Mouse (Mus musculus): ENCODE results near the gene Gm17364.
A peak's percentile ranks its signal among the peaks of the same experiment; 100 is the strongest.
"Not testable (repeated sequence)": the region's sequence is repeated elsewhere in the genome, so short reads cannot be mapped to it uniquely, and the experiment has no call there.

Gene Gm17364

DNA sequence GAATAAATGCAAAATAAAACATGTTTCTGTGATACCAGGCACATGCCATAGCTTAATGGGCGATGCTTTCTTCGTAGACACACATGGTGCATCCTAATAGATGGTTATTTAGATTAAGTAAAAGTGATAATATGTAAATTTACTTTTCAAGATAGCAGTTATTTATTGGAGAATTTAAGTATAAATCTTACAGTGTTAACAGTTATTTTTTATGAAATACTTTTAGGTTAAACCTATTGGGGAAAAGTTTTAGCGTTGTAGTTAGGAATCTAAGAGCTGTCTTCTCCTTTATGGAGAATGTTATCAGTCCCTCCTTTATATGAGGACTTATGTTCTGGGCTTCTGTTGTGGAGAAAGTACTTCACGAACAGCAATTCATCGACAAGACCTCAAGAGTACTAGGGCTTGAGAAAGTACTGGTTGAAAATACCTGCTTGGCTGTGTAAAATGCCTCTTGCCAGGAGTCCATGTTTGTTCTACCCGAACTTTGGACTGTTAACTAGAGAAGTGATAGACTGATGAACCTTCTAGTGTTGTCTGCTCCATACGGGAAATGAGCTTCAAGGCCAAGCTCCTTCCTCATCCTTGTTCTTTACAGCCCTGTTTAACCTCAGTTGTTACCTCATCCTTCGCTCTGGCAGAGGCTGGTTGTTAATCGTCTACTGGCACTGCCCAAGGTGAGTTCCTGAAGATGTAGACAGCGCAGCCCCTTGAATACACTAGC lies at the start of gene Gm17364:
TSS of gene Gm17364 (minus strand) at position 51 of the 724 bp plus-strand sequence.
- DNase-seq (ENCODE audit: inconsistent ontology term), result no peak

DNA sequence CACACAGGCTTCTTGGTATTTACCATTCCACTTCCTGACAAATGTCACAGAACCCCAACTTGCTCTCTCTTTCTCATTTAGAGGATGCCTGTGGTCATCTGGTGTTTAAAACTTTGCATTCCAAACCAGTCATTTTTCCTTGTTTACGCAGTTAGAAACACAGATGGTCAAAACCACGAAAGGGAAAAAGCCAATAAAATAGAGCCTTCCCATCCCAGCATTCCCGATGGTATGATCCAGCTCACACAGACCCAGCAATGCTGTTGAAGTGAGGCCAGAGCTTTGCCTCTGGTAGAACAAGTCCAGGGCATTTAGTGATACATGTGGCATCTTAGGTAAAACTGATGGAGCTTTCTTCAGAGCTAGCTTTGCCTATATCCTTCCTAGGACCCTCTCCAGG lies 47.7 kb upstream of the Gm17364 start:
- DNase-seq (ENCODE audit: inconsistent ontology term), result peak; percentile 96

DNA sequence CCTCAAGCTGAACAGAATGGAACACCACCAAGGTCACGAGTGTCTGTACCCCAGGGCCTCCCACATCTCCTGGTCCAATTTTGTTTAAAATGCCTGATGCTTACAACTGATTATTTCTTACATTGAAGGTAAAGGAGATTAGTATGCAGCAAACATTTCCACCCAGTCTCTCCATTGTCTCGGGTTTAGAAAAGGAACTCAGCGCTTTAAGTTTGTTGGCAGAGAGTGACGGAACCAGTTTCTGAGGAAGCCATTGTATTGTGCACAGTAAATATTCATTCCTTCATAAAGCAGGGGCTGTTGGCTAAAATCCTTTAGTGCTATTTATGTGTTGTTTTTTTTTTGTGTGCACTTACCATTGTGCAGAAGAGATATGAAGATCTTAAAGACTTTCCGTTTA lies 47.0 kb upstream of the Gm17364 start:
- DNase-seq (ENCODE audit: inconsistent ontology term), result no peak

DNA sequence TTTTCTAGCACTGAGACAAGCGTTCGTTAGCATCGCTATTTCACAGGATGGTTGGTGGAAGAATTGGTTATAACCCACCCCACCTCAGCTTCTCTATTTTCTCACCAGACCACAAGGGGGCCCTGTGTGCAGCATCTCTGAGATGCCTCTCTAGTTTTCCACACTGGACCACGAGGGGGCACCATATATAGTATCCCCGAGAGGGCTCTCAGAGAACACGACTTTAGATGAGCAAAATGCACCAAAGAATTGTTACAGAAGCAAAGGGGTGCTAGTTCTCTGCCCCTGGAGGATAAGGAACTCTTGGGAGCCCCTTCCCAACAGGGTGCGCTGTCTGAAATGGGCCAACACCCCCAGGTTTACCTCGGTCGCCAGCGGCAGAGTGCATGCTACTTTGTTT lies 28.9 kb upstream of the Gm17364 start:
- peak; percentile 47 for DNase-seq (ENCODE audit: inconsistent ontology term)

DNA sequence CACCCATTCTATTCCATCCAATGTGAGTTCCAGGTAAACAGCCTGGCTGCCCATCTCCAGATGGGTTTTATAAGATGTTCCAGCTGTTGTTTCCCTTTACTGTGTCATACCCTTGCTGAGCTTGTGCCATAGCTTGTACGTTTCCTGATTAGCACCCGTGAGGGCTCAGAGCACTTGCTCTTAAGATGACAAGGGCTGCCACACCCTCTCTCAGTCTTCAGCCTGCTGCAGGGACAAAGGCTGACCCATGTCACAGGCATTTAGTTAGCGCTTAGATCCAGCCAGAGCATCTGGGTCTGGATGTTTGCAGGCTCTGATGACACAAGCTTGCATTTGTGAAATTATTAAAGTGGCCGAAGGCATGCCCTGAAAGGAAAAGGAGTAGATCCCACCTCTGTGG lies 26.3 kb upstream of the Gm17364 start:
- DNase-seq (ENCODE audit: inconsistent ontology term), result no peak

DNA sequence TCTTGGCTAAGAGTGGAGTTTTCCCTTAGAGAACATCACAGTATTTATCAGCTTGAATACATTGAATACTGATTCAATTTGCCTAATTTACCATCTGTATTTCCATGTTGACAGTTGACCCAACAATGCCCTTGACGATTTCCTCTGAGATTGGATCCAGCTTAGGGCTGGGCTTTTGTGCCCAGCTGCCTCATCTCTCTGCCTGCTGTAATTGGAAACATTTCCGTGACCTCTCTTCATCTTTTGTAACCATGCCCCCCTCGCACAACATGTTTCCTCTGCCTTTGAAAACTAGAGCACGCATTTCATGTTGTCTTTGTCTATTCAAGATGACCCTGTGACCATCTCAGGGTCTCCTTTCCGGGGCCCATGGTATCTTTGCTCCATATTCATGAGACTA lies 25.2 kb upstream of the Gm17364 start:
- DNase-seq (ENCODE audit: inconsistent ontology term), result no peak

DNA sequence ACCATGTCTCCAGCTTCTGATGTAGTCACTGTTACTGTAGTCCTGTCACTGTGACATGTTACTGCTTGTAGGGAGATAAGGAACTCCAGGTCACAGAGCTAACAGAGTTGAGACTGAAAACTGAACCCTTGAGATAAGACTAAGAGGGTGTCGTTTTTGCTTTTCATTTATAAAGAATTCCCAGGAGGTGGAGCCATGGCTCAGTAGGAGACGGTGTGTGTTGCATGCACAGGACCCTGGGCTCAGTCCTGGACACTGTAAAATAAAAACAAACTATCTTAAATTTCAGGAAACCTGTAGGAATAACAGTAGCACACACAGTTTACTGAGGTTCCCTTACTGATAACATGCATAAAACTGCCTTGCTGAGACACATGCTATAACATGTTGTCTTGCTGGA lies 24.8 kb upstream of the Gm17364 start:
- DNase-seq (ENCODE audit: inconsistent ontology term), result no peak

DNA sequence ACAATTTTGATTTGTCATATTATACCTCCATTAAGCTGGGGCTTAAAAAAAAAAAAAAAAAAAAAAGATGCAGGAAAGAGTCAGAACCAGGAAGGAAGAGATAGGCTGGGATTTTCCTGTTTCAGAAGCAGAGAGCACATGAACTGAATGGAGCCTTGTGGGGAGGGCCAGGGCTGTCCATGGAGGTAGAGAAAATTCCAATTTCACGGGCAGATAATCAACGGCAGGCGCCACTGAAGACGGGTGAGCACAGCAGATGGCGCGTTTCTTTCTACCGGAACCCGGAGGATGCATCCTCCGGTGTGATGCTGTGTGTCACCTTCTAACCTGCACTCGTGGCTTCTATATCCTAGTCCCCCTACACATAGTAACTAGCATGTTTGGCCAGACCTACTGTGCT lies 22.6 kb upstream of the Gm17364 start:
- DNase-seq (ENCODE audit: inconsistent ontology term), result no peak

DNA sequence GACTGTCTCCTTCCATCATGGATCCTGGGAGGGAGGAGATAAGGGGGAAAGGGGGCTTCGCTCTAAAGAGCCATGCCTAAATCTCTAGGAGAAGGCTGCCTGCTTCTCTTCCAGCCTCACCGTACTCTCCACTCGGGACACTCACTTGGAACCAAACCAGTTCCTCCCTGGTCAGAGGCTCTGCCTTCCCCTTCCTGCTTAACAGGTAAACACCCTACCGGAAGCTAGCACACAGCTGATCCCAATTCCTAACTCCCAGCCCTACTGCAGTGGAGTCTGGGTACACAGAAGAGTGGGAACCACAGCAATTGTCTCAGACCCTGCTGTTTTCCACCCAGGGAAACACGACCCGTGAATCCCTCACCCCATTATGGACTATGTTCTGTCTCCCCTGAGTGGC lies 22.1 kb upstream of the Gm17364 start:
- DNase-seq (ENCODE audit: inconsistent ontology term), result no peak

DNA sequence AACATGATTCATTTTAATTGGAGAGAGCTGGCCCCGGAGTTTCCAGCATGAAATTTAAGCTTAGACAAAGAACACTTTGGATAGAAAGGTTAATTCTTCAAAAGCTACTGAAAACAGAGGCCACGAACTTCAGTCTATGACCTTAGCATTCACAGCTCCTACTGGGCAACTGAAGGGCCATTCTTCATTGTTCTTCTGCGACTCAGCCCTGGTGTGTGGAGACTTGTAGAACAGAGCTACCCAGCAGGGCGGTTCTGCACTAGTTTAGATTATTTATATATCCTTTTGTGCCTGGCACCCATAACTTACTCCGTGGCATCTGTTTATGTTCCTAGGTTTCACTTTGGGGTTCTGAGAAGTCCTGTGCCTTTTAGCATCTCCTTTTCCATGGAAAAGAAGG lies 19.8 kb upstream of the Gm17364 start:
- DNase-seq (ENCODE audit: inconsistent ontology term), result no peak

DNA sequence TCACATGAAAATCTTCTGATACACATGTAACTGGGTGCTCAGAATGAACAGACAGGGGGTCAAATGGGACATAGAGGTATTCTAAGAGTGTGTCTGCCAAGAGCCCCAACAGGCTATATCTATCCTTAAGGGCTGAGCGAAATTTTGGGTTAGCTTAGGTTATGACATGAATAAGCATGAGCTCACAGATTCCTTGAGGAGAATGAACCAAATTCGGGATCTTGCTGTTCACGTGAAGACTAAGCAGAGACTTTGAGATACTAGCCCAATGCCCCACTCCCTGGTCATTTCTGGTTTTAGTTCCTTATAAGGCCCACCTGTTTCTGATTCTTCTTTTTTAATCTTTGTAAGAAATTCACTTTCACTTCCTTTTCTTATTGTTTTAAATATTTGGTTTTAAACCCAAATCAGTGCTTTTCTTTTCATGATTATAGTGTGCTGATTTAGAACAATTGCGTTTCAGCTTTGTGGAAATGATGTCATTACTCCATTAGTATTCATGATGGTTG lies 17.7 kb upstream of the Gm17364 start:
- DNase-seq (ENCODE audit: inconsistent ontology term), result no peak

DNA sequence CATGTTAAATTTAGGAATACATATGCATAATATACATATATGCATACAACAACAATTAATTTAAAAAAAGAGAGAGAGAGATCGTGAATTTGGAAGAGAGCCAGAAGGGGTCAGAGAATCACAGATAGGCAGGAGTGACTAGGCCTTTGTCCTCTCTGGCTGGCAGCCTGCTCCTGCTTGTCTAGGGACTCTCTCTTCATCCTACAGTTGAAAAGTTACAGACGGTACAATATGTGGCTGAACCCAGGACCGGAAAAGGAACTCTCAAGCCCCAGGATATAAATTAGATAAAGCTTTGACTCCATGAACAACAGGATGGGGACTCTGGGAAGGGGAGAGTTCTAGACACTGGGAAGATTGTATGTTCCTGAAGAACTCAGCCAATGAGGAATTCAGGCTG lies 12.5 kb upstream of the Gm17364 start:
- no peak for DNase-seq (ENCODE audit: inconsistent ontology term)

DNA sequence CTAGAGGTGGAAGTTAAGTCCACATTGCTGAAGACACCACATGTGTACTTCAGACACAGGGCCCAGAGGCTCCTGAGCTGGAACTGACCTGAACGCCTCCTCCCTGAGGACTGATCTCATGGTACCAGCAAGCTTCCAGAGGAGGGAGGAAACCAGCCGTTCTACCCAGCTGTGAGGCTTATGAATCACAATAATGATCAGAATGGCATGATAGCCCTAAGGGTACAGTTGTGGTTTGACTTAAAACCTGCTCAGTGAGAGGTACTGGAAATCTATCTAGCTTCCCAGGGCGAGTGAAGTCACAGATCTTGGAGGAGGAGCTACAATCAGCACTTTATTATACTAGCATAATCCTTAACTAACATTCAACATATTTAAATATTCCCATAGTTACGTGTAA lies 11.7 kb upstream of the Gm17364 start:
- no peak for DNase-seq (ENCODE audit: inconsistent ontology term)

DNA sequence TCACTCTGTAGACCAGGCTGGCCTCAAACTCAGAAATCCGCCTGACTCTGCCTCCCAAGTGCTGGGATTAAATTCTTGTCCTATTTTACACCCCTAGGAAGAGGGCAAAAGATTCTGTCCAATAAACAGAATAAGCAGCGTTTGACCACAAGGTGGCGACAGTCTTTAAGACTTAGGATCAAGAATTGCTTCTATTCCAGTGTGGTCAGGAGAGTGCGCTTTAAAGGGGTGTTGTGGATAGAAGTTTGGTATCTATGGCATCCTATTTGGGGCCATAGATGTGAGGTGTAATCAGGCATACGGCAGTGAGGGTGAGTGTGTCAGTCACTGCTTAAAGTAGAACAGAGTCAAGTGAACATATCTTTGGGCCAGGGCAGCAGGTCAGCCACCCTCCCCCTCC lies 9.5 kb upstream of the Gm17364 start:
- peak; percentile 62 for DNase-seq (ENCODE audit: inconsistent ontology term)

DNA sequence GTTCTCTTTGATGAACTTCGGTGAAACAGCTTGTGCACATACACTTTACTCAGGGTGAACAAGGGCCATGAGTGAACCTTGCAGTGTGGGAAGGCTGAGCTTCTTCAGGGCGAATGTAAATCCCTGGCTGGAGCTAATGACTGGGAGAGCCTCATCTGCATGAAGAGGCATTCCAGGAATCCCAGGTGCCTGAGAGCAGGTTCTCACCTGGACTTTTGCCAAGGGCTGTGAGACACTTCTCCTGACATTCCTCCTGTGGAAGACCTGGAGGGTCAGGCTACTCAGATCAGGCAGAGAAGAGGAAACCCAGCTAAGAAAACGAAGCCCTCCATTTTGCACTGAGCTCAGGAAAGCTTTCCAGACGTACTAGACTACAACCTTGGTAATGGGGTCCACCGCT lies 6.9 kb upstream of the Gm17364 start:
- no peak for DNase-seq (ENCODE audit: inconsistent ontology term)

DNA sequence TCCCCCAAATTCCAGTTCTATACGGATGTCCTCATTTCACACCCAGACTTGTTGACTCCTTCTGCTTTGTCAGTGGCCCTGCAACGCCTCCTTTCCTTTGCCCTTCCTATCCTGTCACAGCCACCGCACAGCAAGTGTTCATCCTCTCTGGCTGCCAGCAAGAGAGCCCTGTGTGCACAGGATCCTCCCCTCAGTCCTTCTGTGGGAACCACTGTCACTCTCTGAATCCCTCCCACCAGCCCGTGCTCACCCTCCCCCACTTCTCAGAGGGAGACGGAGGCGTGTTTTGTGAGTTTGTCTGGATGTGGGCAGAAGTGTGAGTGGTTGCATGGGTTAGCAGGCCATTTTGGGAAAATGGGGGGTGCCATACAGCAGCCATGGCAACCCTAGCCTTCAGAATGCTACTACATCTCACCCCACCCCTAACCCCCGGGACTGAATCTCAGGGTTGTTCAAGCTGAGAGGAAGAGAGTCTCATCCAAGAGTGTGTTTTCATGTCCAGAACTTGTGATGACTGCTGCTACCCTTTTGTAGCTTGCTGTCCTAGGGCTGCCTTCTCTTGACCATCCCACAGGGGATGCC lies 5.9 kb downstream of the Gm17364 start:
- peak; percentile 61 for DNase-seq (ENCODE audit: inconsistent ontology term)

DNA sequence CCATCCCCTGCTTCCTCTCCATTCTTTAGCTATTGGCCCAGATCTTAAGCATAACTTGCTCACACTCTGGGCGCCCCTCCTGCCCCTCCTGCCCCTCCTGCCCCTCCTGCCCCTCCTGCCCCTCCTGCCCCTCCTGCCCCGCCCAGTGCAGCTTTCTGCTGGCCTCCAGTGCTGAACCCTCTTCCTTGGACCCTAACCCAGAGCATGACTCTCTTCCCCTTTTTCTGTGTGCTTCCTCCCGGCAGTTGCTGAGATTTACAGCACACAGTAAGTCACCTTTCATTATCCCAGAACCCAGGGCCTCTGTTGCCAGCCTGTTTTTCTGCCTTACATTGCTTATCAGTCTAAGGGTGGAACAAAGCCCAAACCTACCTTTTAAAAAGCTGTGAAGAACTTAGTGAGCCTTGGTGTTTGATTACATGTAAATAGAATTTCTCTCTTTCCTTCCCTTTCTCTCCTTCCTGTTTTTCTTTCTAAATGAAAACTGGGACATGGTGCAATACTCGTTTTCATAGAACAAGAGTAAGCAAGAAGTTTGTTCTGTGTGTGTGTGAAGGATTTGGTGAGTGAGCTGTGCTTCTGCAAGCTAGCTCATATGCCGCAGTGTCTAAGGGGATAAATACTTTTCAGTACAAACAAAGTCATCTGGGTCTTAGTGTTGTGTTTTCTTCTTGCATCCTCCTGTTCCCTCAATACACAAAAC lies 10.3 kb downstream of the Gm17364 start:
- no peak for DNase-seq (ENCODE audit: inconsistent ontology term)

DNA sequence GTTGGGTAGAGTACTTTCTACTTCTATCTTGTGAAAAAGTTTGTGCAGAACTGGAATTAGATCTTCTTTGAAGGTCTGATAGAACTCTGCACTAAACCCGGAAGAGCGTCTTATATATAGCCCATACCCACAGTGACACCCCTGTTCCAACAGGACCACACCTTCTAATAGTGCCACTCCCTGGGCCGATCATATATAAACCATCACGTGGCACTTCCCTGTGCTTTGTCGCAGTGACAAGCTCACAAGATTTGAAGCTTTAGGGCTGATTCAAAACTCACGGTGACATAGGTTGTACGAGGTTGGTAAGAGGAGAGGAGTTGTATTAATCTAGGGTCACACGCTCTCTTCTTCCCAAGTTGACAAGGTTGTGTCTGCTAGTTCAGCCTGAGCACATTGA lies 12.2 kb downstream of the Gm17364 start:
- not testable (repeated sequence) for DNase-seq (ENCODE audit: inconsistent ontology term)

DNA sequence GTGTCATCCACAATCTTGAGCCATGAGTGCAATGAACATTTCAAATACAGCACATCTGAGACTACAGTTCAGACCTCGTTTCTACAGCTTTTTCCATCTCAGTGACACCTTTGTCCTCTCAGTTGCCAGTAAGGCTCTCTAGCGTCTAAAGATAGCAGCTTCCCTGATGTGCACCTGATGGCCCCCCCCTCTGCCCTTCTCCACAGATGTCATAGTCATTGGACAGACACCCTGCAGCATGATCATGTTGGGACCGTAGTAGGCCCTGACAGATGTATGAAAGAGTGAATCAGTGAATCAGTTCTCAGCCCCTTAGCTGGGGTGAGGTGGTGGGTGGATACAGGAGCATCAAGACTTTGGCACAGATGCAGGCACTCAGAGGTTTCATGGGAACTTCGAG lies 15.9 kb downstream of the Gm17364 start:
- DNase-seq (ENCODE audit: inconsistent ontology term), result no peak

DNA sequence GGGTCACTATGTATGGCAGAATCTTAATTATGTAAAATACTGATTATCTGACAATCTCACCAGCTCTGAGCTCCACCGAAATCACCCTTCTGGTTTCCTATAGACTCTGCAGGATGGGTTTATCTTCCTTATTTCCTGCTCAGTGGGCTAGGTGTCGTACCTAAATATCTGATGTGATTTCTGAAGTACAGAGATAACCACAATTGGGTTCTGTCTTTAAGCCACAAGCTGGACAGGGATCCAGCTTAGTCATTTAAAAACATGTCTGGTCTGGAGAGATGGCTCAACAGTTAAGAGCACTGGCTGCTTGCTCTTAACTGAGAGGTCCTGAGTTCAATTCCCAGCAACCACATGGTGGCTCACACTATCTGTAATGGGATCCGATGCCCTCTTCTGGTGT lies 16.8 kb downstream of the Gm17364 start:
- DNase-seq (ENCODE audit: inconsistent ontology term), result no peak

DNA sequence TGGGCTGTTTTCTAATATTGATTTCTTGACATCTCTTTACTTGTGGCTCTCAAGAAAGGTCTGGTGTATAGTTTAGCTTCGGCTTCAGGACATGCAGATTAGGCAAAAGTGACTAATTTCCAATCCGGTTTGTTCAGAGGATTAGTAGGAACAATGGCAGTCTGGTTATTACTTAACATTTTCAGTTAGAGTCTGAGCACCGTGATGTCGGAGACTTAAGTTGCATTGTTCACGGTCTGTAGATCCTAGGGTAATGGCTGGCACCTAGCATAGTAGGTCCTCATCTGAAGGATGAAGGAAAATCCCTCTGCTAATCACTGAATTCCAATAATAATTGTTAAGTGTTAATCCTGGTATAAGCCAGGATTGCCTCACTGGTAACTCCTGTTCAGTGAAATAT lies 17.7 kb downstream of the Gm17364 start:
- no peak for DNase-seq (ENCODE audit: inconsistent ontology term)

DNA sequence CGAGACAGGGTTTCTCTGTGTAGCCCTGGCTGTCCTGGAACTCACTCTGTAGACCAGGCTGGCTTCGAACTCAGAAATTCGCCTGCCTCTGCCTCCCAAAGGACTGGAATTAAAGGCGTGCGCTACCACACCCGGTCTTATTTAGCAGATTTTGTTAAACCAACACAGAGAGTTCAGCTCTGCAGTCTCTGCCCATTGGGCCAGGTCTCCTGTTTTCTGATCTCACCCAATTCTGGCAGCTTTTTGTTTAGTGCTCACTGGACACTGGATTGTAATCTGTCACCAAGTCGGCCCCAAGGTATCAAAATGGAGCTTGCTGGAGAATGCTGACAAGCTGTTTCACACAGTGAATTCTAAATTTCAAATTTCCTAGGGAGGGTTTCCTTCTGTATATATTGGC lies 21.0 kb downstream of the Gm17364 start:
- no peak for DNase-seq (ENCODE audit: inconsistent ontology term)

DNA sequence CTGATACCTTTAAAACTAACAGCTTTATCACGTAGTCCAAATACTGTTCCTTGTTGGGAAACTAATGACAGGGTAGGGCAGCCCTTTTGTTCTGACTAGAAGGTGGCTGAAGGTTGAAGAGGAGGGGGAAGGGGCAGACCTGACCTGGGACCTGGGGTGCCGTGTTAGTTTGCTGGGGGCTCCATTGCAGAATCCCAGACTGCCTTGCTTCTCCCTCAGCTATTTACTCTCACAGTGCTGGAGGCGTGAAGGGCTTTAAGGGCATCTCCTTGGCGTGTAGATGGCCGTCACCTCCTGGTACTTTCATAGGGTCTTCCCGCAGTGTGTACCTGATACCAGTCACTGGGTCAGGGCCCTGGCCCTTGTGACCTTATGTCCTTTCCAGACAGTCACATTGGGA lies 21.6 kb downstream of the Gm17364 start:
- DNase-seq (ENCODE audit: inconsistent ontology term), result no peak
